ENCODE assay signal across 14 mouse cellular contexts in genomic region chr9:87464141-87464540, GRCm38 (mm10).
DNase-seq lines count a peak whose midpoint lies in the region; ATAC-seq and TF ChIP-seq lines count a peak whose summit lies in the region.
"Had no signal": no experiment of that assay in that cellular context is flagged by ENCODE, and none has a peak within 500 bp of the region (broad histone marks: within the 10 kb centered on the region; RNA-seq: fewer than 3 reads in every experiment).

No protein-coding gene starts in this region.

- H3K79me2 ChIP-seq in heart, adult 2 months (replicated peaks; ENCODE audit: control insufficient read depth, insufficient read depth, low read length), result no peaks in the 10 kb centered on the region

- TF ChIP-seq CTCF in heart, adult 2 months (IDR thresholded peaks at IDR 0.05), result no peak

- no peak overlapping the region for H3K4me3 ChIP-seq in heart, adult 2 months
- H3K4me3 ChIP-seq in heart, embryonic 12.5 days, result no peak overlapping the region
- no peak overlapping the region for H3K4me3 ChIP-seq in embryonic facial prominence, embryonic 15.5 days (replicated peaks)
- H3K4me3 ChIP-seq: left cerebral cortex, adult 2 months; liver, embryonic 15.5 days; midbrain, embryonic 13.5 days had no signal

- TF ChIP-seq EP300 in heart, adult 2 months (IDR thresholded peaks at IDR 0.05; ENCODE audit: insufficient read depth, low read depth, low read length), result no peak

- peak; percentile 20 to 38 for DNase-seq in heart, adult 2 months
- DNase-seq in 416B (ENCODE audit: low read depth), result peak; percentile 1
- DNase-seq in heart, postnatal 36 days, result peak; percentile 7 to 15
- no peak for DNase-seq in frontal cortex, postnatal 25 days (ENCODE audit: low spot score in 2 of 2)
- DNase-seq in left cerebral cortex, postnatal 10 days (ENCODE audit: extremely low spot score in 1 of 2, low spot score in 2 of 2), result no peak
- no peak for DNase-seq in left cerebral cortex, postnatal 36 days (ENCODE audit: low spot score in 2 of 2)
- DNase-seq: spleen, adult 18-20 months; thymus, postnatal 14 days had no signal

- H3K36me3 ChIP-seq in heart, adult 2 months (ENCODE audit: control insufficient read depth, insufficient read depth, low read length), result no peaks in the 10 kb centered on the region
- H3K36me3 ChIP-seq in heart, embryonic 12.5 days, result no peaks in the 10 kb centered on the region
- no peaks in the 10 kb centered on the region for H3K36me3 ChIP-seq in embryonic facial prominence, embryonic 15.5 days
- H3K36me3 ChIP-seq: liver, embryonic 15.5 days; midbrain, embryonic 13.5 days had no signal

- H3K4me2 ChIP-seq in heart, embryonic 12.5 days, result no peak overlapping the region
- no peak overlapping the region for H3K4me2 ChIP-seq in embryonic facial prominence, embryonic 15.5 days (replicated peaks)
- H3K4me2 ChIP-seq: liver, embryonic 15.5 days; midbrain, embryonic 13.5 days had no signal

- intact Hi-C loops in heart, adult 2 months (cut with DNase I), result no loop called here
- intact Hi-C loops in heart, postnatal 36 days (cut with DNase I), result no loop called here
- intact Hi-C loops in left cerebral cortex, postnatal 10 days (cut with DNase I), result no loop called here
- intact Hi-C loops in left cerebral cortex, postnatal 36 days (cut with DNase I), result no loop called here

- no peaks in the 10 kb centered on the region for H3K4me1 ChIP-seq in heart, adult 2 months (ENCODE audit: control insufficient read depth, insufficient read depth, low read length)
- H3K4me1 ChIP-seq in heart, embryonic 12.5 days (replicated peaks), result no peaks in the 10 kb centered on the region
- H3K4me1 ChIP-seq in embryonic facial prominence, embryonic 15.5 days, result no peaks in the 10 kb centered on the region
- H3K4me1 ChIP-seq: liver, embryonic 15.5 days; midbrain, embryonic 13.5 days had no signal

- H3K27me3 ChIP-seq in heart, adult 2 months (ENCODE audit: control insufficient read depth, insufficient read depth, low read length), result no peaks in the 10 kb centered on the region
- H3K27me3 ChIP-seq in heart, embryonic 12.5 days (replicated peaks), result no peaks in the 10 kb centered on the region
- no peaks in the 10 kb centered on the region for H3K27me3 ChIP-seq in embryonic facial prominence, embryonic 15.5 days
- H3K27me3 ChIP-seq: CH12.LX; liver, embryonic 15.5 days; midbrain, embryonic 13.5 days had no signal

- no peak for TF ChIP-seq POLR2A in heart, adult 2 months (IDR thresholded peaks at IDR 0.05; ENCODE audit: insufficient read depth, low read depth, low read length)

- H3K27ac ChIP-seq in heart, adult 2 months, result no peak overlapping the region
- H3K27ac ChIP-seq in heart, embryonic 12.5 days (ENCODE audit: poor library complexity, severe bottlenecking), result no peak overlapping the region
- no peak overlapping the region for H3K27ac ChIP-seq in embryonic facial prominence, embryonic 15.5 days (replicated peaks)
- H3K27ac ChIP-seq: left cerebral cortex, adult 2 months; liver, embryonic 15.5 days; midbrain, embryonic 13.5 days had no signal

- no peak for ATAC-seq in heart, embryonic 12.5 days (ENCODE audit: insufficient number of reproducible peaks, low FRiP score)
- peak; percentile 15; the same call in 1 of the 2 replicates for ATAC-seq in embryonic facial prominence, embryonic 15.5 days (ENCODE audit: insufficient number of reproducible peaks, low FRiP score, low TSS enrichment, low read depth)
- ATAC-seq: midbrain, embryonic 13.5 days had no signal

- H3K9ac ChIP-seq in heart, adult 2 months (ENCODE audit: low read depth, low read length), result no peak overlapping the region
- H3K9ac ChIP-seq in heart, embryonic 12.5 days, result no peak overlapping the region
- no peak overlapping the region for H3K9ac ChIP-seq in embryonic facial prominence, embryonic 15.5 days
- H3K9ac ChIP-seq: liver, embryonic 15.5 days; midbrain, embryonic 13.5 days had no signal

- H3K9me3 ChIP-seq in heart, embryonic 12.5 days (replicated peaks), result no peaks in the 10 kb centered on the region
- H3K9me3 ChIP-seq in embryonic facial prominence, embryonic 15.5 days (replicated peaks), result no peaks in the 10 kb centered on the region
- H3K9me3 ChIP-seq: liver, embryonic 15.5 days; midbrain, embryonic 13.5 days had no signal

- 71% methylated on average over 3 of the region's 3 CpGs for WGBS in heart, adult 2 months
- WGBS in heart, embryonic 12.5 days, result 78% methylated on average over 3 of the region's 3 CpGs
- 75% methylated on average over 3 of the region's 3 CpGs for WGBS in embryonic facial prominence, embryonic 15.5 days

Comparison
In these comparisons a context has a peak if more than half of its experiments do, and no peak if none do; other contexts are left out.
1. DNase-seq: peak in heart, adult 2 months (2 of 2), 416B (single experiment) and heart, postnatal 36 days (2 of 2); none in frontal cortex, postnatal 25 days (0 of 2), left cerebral cortex, postnatal 10 days (0 of 2) and left cerebral cortex, postnatal 36 days (0 of 2).